Mouse (Mus musculus) limb, embryonic 14.5 days (tissue): ENCODE results near the gene Nfix. TPM values are rescaled to one million over a fixed set of nuclear protein-coding genes. Genes with fewer than 3 reads are reported as not detected.

ENCODE experiments used
- ATAC-seq: fragments of 200-750 bp; cut with Nextera tagmentation; 2 replicates; pipeline ENCODE4 v1.8.0; 2017; ENCODE audit warnings: low read depth, moderate number of reproducible peaks, moderate TSS enrichment; ENCODE audit not compliant: low FRiP score
- DNase-seq: peaks from one replicate; pipeline ENCODE4 v3.0.0-alpha.2; 2015; ENCODE audit warnings: low spot score
- H3K27ac ChIP-seq: fragments of 300-500 bp; sonication (generic); replicated peaks from 2 replicates; pipeline ENCODE4 v1.5.1; 2014; ENCODE audit warnings: low read depth, mild to moderate bottlenecking, low read length, moderate library complexity, mixed read lengths
- H3K27me3 ChIP-seq: fragments of 300-500 bp; sonication (generic); 2 replicates; pipeline ENCODE4 v1.6.1; 2014; ENCODE audit warnings: low read length, mixed read lengths; ENCODE audit not compliant: control insufficient read depth, insufficient read depth
- H3K36me3 ChIP-seq: fragments of 300-500 bp; sonication (generic); 2 replicates; pipeline ENCODE4 v1.6.1; 2014; ENCODE audit warnings: mild to moderate bottlenecking, low read length, moderate library complexity, mixed read lengths; ENCODE audit not compliant: control insufficient read depth, insufficient read depth
- H3K4me1 ChIP-seq: fragments of 300-500 bp; sonication (generic); 2 replicates; pipeline ENCODE4 v1.6.1; 2014; ENCODE audit warnings: antibody characterized with exemption, low read length, mixed read lengths; ENCODE audit not compliant: control insufficient read depth, insufficient read depth
- H3K4me2 ChIP-seq: fragments of 300-500 bp; sonication (generic); replicated peaks from 2 replicates; pipeline ENCODE4 v1.6.1; 2014; ENCODE audit warnings: low read depth, mild to moderate bottlenecking, low read length, moderate library complexity; ENCODE audit not compliant: severe bottlenecking
- H3K4me3 ChIP-seq: fragments of 300-500 bp; sonication (generic); replicated peaks from 2 replicates; pipeline ENCODE4 v1.5.1; 2014; ENCODE audit warnings: low read length
- H3K9ac ChIP-seq: fragments of 300-500 bp; sonication (generic); 2 replicates; pipeline ENCODE4 v1.6.1; 2014; ENCODE audit warnings: mild to moderate bottlenecking, low read depth, low read length, moderate library complexity; ENCODE audit not compliant: severe bottlenecking
- H3K9me3 ChIP-seq: fragments of 300-500 bp; sonication (generic); 2 replicates; pipeline ENCODE4 v1.6.1; 2016; ENCODE audit warnings: low read length; ENCODE audit not compliant: control insufficient read depth
- POLR2A ChIP-seq: fragments of 200-500 bp; IDR thresholded peaks from 2 replicates; pipeline ENCODE4 v1.8.0; 2012; ENCODE audit warnings: inconsistent platforms, mild to moderate bottlenecking, moderate library complexity, borderline replicate concordance; ENCODE audit not compliant: insufficient read depth, insufficient read length; ENCODE audit errors: extremely low read depth
- WGBS: fragments of 180-500 bp; shearing (Covaris S2); extraction: QIAGEN DNeasy Blood & Tissue Kit; methylation state at CpG from one replicate; pipeline ENCODE4 v1.1.7; 2014; 5-methylcytosine and 5-hydroxymethylcytosine counted together
- polyA plus RNA-seq, 2 experiments: library from polyadenylated mRNA; depleted of rRNA in 1 of 2; stranded (reverse) in 1 of 2; unstranded in 1 of 2; fragments of >200 nt; fragmentation: Nextera tagmentation in 1 of 2; extraction: Ambion mirVana in 1 of 2; gene quantifications; 2 replicates each; pipeline versions ENCODE4 v1.2.1 to v1.2.3; 2012 to 2014

Nfix gene
- polyA plus RNA-seq, 2 experiments, result 81.2 to 100 TPM

GRCm38 (mm10) chr8:84725246-84725940 is 74.8 kb downstream of the Nfix start:
- Histone ChIP-seq H3K4me1 (peaks cover 75% of the 10 kb centered on the region), H3K9ac (0 out of 2 replicates have a peak overlapping the region, but pooled peaks have one; percentile 7), H3K36me3 (peaks cover 73% of the 10 kb centered on the region), H3K9me3 (no peaks in the 10 kb centered on the region), H3K27me3 (no peaks in the 10 kb centered on the region), H3K27ac (peak overlapping the region; percentile 97), H3K4me3 (no peak overlapping the region), H3K4me2 (0 out of 2 replicates have a peak overlapping the region, but pooled peaks have one; percentile 7)
- no peak for TF ChIP-seq POLR2A
- ATAC-seq (no peak), DNase-seq (no peak)
- 35% methylated on average over 9 of the region's 10 CpGs for WGBS

DNA sequence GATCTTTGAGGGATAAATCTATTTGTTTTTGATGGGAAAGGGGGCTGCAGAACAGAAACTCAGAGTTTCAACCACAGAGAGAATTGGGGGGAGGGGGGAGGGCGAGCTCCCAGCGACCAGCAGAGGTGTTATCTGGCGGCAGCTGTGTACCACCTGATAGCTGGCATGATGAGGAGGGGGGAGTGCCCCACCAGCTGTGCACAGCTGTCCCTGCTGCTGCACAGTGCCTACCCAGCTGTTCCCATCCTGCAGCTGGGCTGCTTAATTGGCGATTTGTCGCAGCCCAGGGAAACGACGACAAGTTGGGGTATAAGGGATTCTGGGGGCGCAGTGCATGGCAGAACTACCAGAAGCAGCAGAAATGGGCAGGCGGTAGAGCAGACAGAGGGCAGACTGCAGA is 75.5 kb downstream of the Nfix start:
- Histone ChIP-seq H3K9ac (peak overlapping the region; percentile 38; the same call in 1 of the 2 replicates), H3K27ac (peak overlapping the region; percentile 97), H3K27me3 (no peaks in the 10 kb centered on the region), H3K36me3 (peaks cover 77% of the 10 kb centered on the region), H3K4me2 (0 out of 2 replicates have a peak overlapping the region, but pooled peaks have one; percentile 7), H3K9me3 (no peaks in the 10 kb centered on the region), H3K4me1 (peaks cover 71% of the 10 kb centered on the region), H3K4me3 (no peak overlapping the region)
- ATAC-seq (no peak), DNase-seq (no peak)
- WGBS, result 28% methylated on average over 9 of the region's 9 CpGs
- TF ChIP-seq POLR2A, result no peak

GRCm38 (mm10) chr8:84723571-84723900 is 76.6 kb downstream of the Nfix start:
- DNase-seq (no peak), ATAC-seq (no peak)
- 11% methylated on average over 7 of the region's 7 CpGs for WGBS
- H3K4me3 ChIP-seq, result peak overlapping the region; percentile 16
- H3K27me3 ChIP-seq, result no peaks in the 10 kb centered on the region
- H3K9me3 ChIP-seq, result no peaks in the 10 kb centered on the region
- peak overlapping the region; percentile 97 for H3K27ac ChIP-seq
- H3K36me3 ChIP-seq, result peaks cover 84% of the 10 kb centered on the region
- peaks cover 62% of the 10 kb centered on the region for H3K4me1 ChIP-seq
- TF ChIP-seq POLR2A, result no peak
- peak overlapping the region; percentile 46 for H3K9ac ChIP-seq
- H3K4me2 ChIP-seq, result peak overlapping the region; percentile 46

DNA sequence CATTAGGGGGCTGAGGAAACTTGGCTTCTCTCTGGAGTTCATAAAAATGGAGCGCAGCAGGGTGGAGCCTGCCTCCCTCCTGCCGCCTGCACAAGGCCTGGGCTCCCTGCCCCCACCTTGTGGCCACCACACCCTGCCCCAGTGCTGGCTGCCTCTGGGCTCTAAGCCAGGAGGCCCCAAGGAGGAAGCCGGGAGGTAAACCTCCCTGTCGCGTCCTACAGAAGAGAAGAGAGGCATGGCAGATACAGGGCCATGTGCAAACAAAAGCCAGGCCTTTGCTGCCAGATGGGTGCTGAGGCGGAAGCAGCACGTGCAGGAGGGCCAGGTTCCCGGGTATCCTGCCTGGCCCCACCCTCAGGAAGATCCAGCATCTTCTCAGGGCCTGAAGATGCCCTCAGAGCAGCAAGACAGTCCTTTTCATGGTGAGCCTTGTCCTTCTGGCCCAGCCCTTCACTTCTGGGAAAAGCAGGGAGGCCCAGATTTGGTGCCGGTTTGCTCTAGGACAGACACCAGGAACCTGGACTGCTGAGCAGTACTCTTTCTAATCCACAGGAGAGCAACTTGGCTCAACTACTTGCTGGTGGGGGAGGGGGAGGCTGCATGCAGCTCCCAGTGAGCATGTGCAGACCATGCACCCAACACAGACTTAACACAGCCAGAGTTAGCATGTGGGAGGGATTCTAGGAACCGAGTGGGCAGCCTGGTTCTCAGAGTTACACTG is 77.1 kb downstream of the Nfix start, which contains the start of gene G430095P16Rik:
Gene G430095P16Rik, plus strand, starts transcription at position 158 of the 721 bp plus-strand sequence.
- Histone ChIP-seq H3K36me3 (peaks cover 85% of the 10 kb centered on the region), H3K27me3 (no peaks in the 10 kb centered on the region), H3K9ac (peak within 1 kb of the TSS; percentile 46)

GRCm38 (mm10) chr8:84722530-84722849 is 77.7 kb downstream of the Nfix start:
- no peak overlapping the region for H3K9ac ChIP-seq
- ATAC-seq (no peak), DNase-seq (no peak)
- H3K4me3 ChIP-seq, result no peak overlapping the region
- no peaks in the 10 kb centered on the region for H3K27me3 ChIP-seq
- peaks cover 62% of the 10 kb centered on the region for H3K4me1 ChIP-seq
- H3K27ac ChIP-seq, result peak overlapping the region; percentile 97
- peaks cover 85% of the 10 kb centered on the region for H3K36me3 ChIP-seq
- no peaks in the 10 kb centered on the region for H3K9me3 ChIP-seq
- WGBS, result 16% methylated on average over 6 of the region's 6 CpGs
- H3K4me2 ChIP-seq, result peak overlapping the region; percentile 13; the same call in 1 of the 2 replicates
- no peak for TF ChIP-seq POLR2A

More for the DNA sequence above, 77.1 kb downstream of the Nfix start, which contains the start of gene G430095P16Rik:
- Histone ChIP-seq H3K4me1 (peaks cover 58% of the 10 kb centered on the region), H3K4me2 (peak within 1 kb of the TSS; percentile 46), H3K4me3 (peak within 1 kb of the TSS; percentile 16), H3K27ac (peak within 1 kb of the TSS; percentile 97), H3K9me3 (no peaks in the 10 kb centered on the region)
- DNase-seq (peak; percentile 92), ATAC-seq (peak; percentile 90)
- TF ChIP-seq POLR2A, result 0 out of 2 replicates have a peak, but pooled peaks have one; percentile 16
- under 1% methylated on average over 10 of the region's 10 CpGs for WGBS
